Mouse (Mus musculus) thymus, postnatal 14 days (tissue): ENCODE measurements at regions not wholly inside any gene's neighbourhood (a gene's known extent, or its start where the extent isn't known, plus 50 kb on each side); places are given as distances from the start of the nearest gene placed in this dataset.
"Not testable (repeated sequence)": the region's sequence is repeated elsewhere in the genome, so short reads cannot be mapped to it uniquely, and the experiment has no call there.

Experiments
- DNase-seq: peaks from one replicate; pipeline ENCODE4 v3.0.0; 2021

GRCm38 (mm10) chr14:76964046-76964445, 72.5 kb upstream of the Ccdc122 start:
- no peak for DNase-seq

DNA sequence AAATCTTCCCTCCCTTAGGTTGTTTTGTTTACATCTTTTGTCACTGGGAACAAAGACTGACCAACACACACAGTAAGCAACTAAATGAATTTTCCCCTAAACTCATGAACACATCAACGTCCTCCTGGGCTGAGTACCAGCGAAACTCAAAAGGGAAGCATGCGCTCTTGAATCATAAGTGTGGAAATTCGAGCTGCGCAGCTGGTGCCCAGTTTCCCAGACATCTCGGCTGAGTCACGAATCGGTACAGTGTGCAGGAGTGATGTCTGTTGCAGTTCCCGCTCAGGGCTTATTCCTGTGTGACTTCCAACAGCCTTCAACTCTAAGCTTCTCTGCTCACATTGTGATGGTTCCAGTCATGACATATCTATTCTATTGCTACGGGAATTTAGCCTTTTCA, 77.7 kb upstream of the Ccdc122 start:
- DNase-seq, result no peak

GRCm38 (mm10) chr14:76957136-76957535, 79.4 kb upstream of the Ccdc122 start:
- DNase-seq, result no peak

DNA sequence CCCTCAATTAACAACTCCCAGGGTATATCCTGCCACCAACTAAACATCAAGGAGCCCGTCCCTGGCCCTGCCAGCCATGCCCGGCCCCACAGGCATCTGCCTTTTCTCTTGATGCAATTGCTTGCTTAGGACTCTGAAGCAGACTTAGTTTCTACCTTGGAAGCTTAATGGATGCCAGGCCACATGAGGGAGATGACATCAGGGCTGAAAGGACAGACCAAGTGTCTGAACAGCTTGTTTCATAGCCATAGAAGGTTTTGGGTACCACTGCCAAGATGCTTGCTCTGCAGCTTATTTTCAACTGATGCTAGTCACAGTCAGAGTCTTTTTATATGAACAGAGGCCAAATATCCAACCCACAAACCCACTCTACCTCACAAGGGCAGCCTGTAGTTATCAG, 83.4 kb upstream of the Ccdc122 start:
- no peak for DNase-seq

DNA sequence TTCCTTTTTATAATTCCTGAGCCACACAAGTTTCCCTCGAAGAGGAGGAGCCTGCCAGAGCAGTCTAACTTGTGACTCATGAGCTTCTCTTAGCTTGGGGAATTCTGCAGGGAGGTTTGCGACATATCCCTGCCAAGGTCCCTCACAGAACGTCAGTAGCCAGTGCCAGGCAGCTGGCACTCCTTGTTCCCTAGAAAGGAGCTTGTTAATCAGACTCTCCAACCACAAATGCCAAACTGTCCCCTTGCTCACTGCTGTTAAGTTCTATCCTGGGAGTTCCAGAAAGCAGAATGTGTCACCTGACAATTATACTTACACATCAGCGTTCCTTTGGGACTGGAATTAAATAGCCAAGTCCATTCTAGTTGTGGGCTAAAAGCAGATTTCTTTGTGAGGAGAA, 85.1 kb upstream of the Ccdc122 start:
- DNase-seq, result no peak

DNA sequence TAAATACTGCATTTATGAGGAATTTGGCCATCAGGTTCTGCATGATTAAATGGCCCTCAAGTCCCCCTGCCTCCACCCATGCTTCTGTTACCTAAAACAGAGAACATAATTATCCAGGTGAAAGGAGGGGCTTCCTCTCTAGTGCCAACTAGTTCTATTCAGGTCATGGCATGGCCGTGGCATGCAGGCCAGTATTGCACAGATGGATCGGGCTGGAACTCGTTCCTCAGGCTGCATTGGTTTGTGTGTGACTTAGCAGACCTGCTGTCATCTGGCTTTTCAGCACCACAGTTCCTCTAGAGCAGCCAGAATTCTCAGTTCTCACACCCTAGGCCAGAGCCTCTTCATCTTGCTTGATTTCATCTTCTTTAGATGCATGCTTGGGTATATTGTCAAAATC, 87.2 kb upstream of the Ccdc122 start:
- DNase-seq, result no peak

DNA sequence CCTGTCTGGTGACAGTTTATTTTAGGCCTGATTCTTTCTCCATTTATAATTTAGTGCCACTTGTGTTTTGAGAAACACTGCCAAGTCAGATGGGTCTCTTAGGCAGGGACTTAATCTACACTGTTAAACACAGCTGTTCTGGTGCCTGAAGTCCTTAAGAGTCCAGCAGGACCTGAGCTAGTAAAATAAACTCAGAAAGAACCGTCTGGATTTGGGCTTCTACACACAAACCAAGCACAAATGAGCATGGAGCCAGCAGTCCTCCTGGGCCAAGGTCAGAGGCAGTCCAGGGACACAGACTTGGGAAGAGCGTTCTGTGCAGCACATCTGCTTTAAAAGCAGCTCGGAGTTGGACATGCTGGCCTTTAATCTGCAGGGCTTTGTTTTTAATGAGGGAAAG, 87.6 kb upstream of the Ccdc122 start:
- no peak for DNase-seq

GRCm38 (mm10) chr14:76948481-76948880, 88.1 kb upstream of the Ccdc122 start:
- DNase-seq, result no peak

GRCm38 (mm10) chr14:76947148-76947547, 89.4 kb upstream of the Ccdc122 start:
- DNase-seq, result no peak

- DNase-seq, result no peak
Measured at GRCm38 (mm10) chr14:76945626-76946025, 90.9 kb upstream of the Ccdc122 start.

DNA sequence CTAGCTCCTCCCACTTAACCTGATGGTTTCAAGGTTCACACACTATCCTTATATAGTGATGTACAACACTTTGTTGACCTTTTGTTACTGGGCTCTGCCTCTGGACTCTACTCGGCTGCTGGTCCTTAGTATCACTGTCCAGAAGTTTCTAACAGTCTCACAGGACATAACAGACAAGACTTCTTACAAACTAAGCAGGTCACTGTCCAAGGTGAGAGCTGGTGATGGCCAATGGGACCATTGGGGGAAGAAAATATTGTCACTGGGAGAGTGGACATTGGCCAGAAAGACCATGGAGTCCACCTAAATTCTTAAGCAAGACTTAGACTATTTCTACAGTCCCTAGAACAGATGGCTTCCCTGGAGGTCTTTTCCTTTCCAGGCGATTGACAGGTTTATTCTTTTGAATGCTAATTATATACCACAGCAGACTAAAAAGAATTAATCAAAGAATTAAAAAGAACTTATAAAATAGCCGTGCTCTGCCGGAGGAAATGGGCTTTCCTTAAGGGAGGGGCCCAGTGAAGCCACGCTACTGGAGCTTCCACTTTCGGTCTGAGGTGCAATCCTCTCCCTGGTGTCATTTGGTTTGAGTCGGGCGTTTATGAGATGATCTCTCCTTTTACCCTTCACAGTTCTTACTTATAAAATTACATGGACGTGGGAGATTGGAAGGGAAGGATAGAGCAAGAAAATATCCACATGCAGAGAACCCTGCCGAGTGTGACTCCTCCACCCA, 94.9 kb upstream of the Ccdc122 start:
- no peak for DNase-seq

DNA sequence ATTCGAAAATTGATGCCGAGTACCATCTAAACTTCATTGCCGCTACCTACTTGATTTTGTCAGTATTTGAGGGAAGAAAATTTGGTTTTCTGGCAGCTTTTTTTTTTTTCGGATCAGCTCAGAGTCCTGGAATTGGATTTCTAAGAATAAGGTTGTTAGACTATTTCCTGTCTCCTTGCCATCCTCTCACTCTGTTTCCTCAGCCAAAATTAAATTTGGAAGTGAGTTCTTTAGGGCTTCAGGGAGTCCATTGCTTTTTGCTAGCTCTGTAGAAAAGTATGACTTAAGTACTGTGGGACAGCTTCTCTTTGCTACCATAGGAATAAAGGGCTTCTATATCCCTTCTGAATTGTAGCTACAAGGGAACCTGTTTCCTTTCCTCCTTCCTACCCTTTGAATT, 96.1 kb upstream of the Ccdc122 start:
- DNase-seq, result no peak

- DNase-seq, result no peak
Measured at GRCm38 (mm10) chr14:76936671-76937070, 99.9 kb upstream of the Ccdc122 start.

GRCm38 (mm10) chr14:76936051-76936450, 100.5 kb upstream of the Ccdc122 start:
- not testable (repeated sequence) for DNase-seq

DNA sequence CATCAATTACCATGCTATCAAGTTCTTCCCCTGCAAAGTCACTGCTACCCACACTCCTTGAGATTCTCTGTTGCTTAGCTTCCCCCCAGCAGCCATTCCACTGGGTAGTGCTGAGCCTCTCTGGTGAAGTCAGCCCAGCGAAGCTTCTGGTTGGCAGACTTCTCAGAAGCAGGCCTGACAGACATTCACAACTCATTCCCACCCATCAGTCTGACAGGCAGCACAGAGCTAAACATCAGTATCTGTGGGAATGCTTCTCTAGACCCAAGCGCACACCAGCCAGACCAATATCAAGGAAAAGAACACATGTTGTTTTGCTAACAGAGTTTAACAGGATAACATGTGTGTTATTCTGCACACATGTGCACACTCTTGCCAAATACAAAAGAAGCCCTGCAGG, 101.1 kb upstream of the Ccdc122 start:
- DNase-seq, result no peak

DNA sequence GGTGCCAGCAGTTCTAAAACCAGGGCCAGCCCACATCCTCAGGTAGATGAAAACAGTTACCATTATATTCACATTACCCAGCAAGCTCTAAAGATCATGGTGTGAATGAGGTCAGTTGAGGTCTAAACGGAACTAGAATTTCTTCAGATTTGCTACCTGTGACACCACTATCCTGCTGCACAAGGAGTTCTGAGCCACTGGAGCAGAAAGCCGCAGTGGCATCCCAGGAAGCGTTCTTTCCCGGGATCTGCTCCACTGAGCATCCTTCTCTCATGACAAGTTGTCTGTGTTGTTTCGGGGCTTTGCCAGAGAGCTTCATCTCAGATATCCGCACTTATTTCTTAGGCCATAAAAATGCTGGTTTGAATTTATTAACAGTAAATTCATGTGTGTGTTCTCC, 103.7 kb upstream of the Ccdc122 start:
- no peak for DNase-seq

- DNase-seq, result no peak
Measured at GRCm38 (mm10) chr14:76931398-76931797, 105.2 kb upstream of the Ccdc122 start.

DNA sequence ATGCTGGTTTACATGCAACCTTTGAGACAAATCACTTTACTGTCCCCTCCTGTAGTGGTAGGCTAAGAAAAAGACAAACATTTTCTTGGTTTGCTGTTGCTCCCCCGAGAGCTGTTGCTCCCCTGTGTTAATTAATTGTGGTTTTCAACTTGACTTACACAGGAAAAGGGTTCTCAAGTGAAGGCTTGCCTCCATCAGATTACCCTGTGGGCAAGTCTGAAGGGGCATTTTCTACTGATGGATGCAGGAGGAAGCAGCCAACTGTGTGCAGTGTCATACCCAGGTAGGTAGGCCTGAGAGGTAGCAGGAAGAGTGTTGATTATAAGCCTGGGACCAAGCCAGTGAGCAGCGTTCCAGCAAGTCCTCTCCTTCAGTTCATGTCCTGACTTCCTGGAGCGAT, 107.0 kb upstream of the Ccdc122 start:
- no peak for DNase-seq

- no peak for DNase-seq
Measured at GRCm38 (mm10) chr14:76928706-76929105, 107.9 kb upstream of the Ccdc122 start.

- DNase-seq, result no peak
Measured at GRCm38 (mm10) chr14:76927245-76927806, 109.2 kb upstream of the Ccdc122 start.

- DNase-seq, result no peak
Measured at GRCm38 (mm10) chr14:76926416-76926815, 110.2 kb upstream of the Ccdc122 start.

- no peak for DNase-seq
Measured at GRCm38 (mm10) chr14:76922399-76922939, 114.1 kb upstream of the Ccdc122 start.

DNA sequence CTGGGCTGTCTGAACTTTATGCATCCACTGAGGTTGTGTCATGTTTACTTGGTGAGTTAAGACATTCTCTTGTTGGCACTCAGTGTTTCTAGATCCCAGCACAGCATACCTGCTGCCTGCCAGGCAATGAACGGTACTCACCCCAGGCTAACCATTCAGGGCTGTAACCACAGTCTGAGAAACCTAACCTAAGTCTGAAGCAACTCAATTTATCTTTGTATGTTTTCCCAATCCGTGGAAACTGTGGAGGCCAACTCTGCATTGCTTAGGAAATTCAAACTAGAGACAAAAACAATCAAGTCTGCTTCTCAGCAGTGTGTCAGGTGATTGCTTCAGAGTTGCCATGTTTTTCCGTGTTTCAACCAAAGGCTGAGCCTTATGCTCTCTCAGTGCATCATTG, 118.5 kb upstream of the Ccdc122 start:
- DNase-seq, result no peak

DNA sequence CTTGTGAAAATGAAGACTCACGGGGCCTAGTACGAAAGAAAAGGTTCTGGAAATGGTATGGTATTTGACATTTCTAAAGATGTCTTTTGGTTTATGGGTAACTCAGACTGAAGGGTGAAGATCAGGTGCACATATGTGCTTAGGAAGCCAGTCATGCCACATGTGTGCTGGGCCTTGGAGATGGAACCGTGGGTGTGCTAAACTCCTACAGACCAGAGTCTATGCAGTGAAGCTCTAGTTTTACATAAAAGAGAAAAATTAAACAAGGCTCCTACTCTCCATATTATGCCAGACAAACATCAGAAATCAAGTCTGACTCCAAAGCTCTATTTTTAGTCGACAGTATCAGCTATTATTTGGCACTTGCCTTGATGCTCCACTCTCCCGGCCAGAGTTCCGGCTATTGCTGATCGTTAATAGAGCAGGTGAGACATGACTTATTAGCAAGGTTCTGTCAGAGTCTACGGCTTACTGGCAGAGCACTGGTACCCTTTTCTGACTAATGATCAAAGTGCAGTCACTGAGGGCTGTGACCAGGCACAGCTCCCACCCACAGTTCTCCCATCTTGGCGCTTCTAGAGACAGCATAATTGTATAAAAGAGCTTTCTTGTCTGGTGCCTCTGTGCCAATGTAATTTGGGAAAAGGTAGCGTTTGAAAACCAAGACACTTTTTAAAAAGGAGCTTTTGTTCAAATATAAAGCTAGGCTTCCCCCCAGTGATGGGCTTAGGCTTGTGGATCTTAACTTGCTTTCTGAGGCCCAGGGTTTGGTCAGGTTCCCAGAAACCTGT, 119.2 kb upstream of the Ccdc122 start:
- no peak for DNase-seq
